Mouse (Mus musculus) forebrain, embryonic 14.5 days (tissue): Measurements from ENCODE around the gene Wls. TPM values are rescaled to one million over a fixed set of nuclear protein-coding genes. Genes with fewer than 3 reads are reported as not detected.
A peak's percentile ranks its signal among the peaks of the same experiment; 100 is the strongest.

Source experiments
- ATAC-seq: fragments of 200-750 bp; cut with Nextera tagmentation; 2 replicates; pipeline ENCODE4 v1.8.0; 2017; ENCODE audit warnings: mild to moderate bottlenecking, moderate library complexity
- DNase-seq: peaks from one replicate; pipeline ENCODE4 v3.0.0-alpha.2; 2015; ENCODE audit warnings: low spot score
- H3K27ac ChIP-seq: fragments of 300-500 bp; sonication (generic); 2 replicates; pipeline ENCODE4 v1.5.1; 2014; ENCODE audit warnings: low read depth, mild to moderate bottlenecking, control low read depth, low read length, moderate library complexity
- H3K27me3 ChIP-seq: fragments of 300-500 bp; sonication (generic); replicated peaks from 2 replicates; pipeline ENCODE4 v1.6.1; 2014; ENCODE audit warnings: low read length, control low read depth, mixed read lengths; ENCODE audit not compliant: control insufficient read depth, insufficient read depth
- H3K36me3 ChIP-seq: fragments of 300-500 bp; sonication (generic); 2 replicates; pipeline ENCODE4 v1.6.1; 2014; ENCODE audit warnings: low read length, control low read depth; ENCODE audit not compliant: control insufficient read depth, insufficient read depth
- H3K4me1 ChIP-seq: fragments of 300-500 bp; sonication (generic); 2 replicates; pipeline ENCODE4 v1.6.1; 2014; ENCODE audit warnings: antibody characterized with exemption, low read length, control low read depth; ENCODE audit not compliant: control insufficient read depth, insufficient read depth
- H3K4me2 ChIP-seq: fragments of 300-500 bp; sonication (generic); 2 replicates; pipeline ENCODE4 v1.6.1; 2014; ENCODE audit warnings: mild to moderate bottlenecking, control low read depth, low read length
- H3K4me3 ChIP-seq: fragments of 300-500 bp; sonication (generic); 2 replicates; pipeline ENCODE4 v1.5.1; 2014; ENCODE audit warnings: low read depth, low read length, control low read depth
- H3K9ac ChIP-seq: fragments of 300-500 bp; sonication (generic); 2 replicates; pipeline ENCODE4 v1.6.1; 2014; ENCODE audit warnings: mild to moderate bottlenecking, low read length, control low read depth, moderate library complexity
- H3K9me3 ChIP-seq: fragments of 300-500 bp; sonication (generic); replicated peaks from 2 replicates; pipeline ENCODE4 v1.6.1; 2016; ENCODE audit warnings: low read length, control low read depth, mixed read lengths; ENCODE audit not compliant: control insufficient read depth
- WGBS: fragments of 180-500 bp; shearing (Covaris S2); extraction: QIAGEN DNeasy Blood & Tissue Kit; methylation state at CpG from one replicate; pipeline ENCODE4 v1.1.7; 2014; 5-methylcytosine and 5-hydroxymethylcytosine counted together
- polyA plus RNA-seq: library from polyadenylated mRNA; unstranded; fragments of >200 nt; fragmentation: Nextera tagmentation; extraction: Ambion mirVana; gene quantifications from 2 replicates; pipeline ENCODE4 v1.2.1, GENCODE M21; 2014

Gene Wls
- 49.6 and 55.9 TPM in 2 replicates for polyA plus RNA-seq

DNA sequence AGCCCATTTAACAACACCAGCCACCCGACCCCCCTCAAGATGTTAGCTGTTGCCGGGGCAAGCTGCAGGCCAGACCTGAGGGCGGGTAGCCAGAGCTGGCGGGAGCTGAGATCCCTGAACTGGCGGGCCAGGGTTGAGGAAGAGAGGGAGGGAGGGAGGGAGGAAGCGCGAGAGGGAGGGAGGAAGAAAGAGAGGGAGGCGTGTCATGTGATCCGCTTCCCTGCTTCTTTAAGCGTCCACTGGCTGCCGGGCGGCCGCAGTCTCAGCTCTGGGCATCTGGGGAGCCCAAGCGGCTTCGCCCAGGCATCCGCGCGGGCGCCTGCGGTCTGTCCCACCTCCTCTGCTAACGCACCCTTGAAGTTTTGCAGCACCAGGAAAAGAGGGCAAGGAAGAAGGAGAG, at the start of gene Wls:
Gene Wls, plus strand, starts transcription at position 192 of the 400 bp plus-strand sequence.
- WGBS, result under 1% methylated on average over 20 of the region's 21 CpGs
- H3K4me2 ChIP-seq, result peak within 1 kb of the TSS; percentile 86
- no peaks in the 10 kb centered on the region for H3K9me3 ChIP-seq
- no peak within 1 kb of the TSS for H3K27ac ChIP-seq
- H3K9ac ChIP-seq, result peak within 1 kb of the TSS; percentile 64
- H3K4me3 ChIP-seq, result peak within 1 kb of the TSS; percentile 49
- H3K27me3 ChIP-seq, result peaks cover 7% of the 10 kb centered on the region
- no peaks in the 10 kb centered on the region for H3K36me3 ChIP-seq
- peak; percentile 87 for ATAC-seq
- peak; percentile 74 for DNase-seq
- H3K4me1 ChIP-seq, result no peaks in the 10 kb centered on the region

DNA sequence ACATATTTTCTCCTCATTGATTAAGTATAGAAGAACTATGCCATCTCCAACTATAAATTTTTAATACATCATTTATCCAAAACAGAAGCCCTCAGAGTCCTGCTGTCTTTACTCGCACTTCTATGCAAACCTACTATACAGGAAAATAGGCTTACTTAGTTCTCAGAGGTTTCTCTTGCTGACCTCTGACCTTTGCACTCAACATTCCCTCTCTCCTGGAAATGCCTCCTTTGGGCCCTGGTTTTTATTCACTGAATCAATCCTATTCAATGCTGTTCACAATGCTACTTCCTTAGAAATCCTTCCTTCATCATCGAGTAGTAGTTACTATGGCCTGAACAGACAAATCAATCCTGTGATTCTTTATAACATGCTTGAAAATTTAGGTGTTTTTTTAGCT, 49.7 kb upstream of the Wls start:
- H3K27ac ChIP-seq, result no peak overlapping the region
- no peak for DNase-seq

DNA sequence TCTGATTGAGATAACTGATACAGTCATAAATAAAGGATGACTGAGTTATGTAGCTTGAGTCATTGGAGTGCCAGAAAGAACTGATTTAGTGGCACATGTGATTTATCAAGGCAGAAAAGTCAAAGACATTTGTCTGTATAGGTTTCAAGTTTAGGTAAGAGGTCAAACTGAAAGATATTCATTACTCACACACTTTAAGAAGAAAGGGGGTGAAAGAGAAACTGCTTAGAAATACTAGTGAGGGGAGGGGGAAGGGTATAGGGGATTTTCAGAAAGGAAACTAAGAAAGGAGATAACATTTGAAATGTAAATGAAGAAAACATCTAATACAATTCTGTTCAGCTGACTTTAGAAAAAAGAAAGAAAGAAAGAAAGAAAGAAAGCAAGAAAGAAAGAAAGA, 7.9 kb upstream of the Wls start:
- no peak overlapping the region for H3K4me2 ChIP-seq
- ATAC-seq (no peak), DNase-seq (no peak)
- H3K4me1 ChIP-seq, result no peaks in the 10 kb centered on the region
- no peak overlapping the region for H3K9ac ChIP-seq
- no peaks in the 10 kb centered on the region for H3K27me3 ChIP-seq
- no peak overlapping the region for H3K4me3 ChIP-seq
- no peak overlapping the region for H3K27ac ChIP-seq
- no peaks in the 10 kb centered on the region for H3K9me3 ChIP-seq
- no peaks in the 10 kb centered on the region for H3K36me3 ChIP-seq

More for the DNA sequence above, 49.7 kb upstream of the Wls start:
- Histone ChIP-seq H3K9ac (no peak overlapping the region), H3K36me3 (no peaks in the 10 kb centered on the region), H3K4me2 (no peak overlapping the region), H3K4me3 (no peak overlapping the region), H3K9me3 (no peaks in the 10 kb centered on the region), H3K27me3 (no peaks in the 10 kb centered on the region), H3K4me1 (no peaks in the 10 kb centered on the region)
- ATAC-seq, result no peak
- WGBS, result 9% methylated on average over 2 of the region's 2 CpGs

DNA sequence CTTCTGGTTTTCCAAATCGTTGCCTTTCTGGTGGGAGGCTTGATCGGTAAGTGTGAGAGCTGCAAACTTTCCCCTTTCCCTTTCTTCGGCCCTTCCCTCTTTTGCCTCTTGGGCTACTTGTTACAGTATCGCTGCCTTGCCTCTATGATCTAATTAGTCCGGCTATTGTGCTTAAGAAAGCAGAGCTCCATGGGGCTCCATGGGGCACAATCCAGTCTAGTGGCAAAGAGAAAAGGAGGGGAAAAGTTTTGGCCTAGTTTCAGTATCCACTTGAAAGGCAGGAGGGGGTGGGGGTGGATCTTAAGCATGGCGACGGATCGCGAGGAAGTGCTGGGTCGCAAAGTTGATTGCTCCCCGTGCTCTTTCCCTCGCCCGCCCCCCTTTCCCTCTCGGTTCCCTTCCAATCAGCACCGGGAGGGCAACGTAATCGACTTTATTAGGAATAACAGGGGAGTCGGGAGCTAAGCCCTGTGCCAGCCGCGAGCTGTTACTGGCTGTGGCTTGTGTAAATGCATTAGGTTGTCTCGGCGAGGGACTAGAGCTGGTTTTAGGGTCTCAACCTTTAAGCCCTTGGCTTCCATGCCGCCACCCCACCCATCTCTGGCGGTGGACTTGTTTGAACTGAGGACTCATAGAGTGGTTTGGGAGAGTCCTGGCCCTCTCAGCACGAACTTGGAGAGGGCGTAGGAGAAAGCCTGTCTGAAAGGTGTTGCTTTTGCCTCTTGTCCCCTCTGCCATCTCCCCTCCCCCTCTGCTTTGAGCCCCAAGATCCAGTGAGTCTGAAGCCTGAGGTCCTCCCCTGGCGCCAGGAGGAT, 737 bp downstream of the Wls start:
- Histone ChIP-seq H3K9me3 (no peaks in the 10 kb centered on the region), H3K4me2 (peak overlapping the region; percentile 86), H3K4me3 (peak overlapping the region; percentile 49), H3K36me3 (no peaks in the 10 kb centered on the region), H3K9ac (peak overlapping the region; percentile 64), H3K27me3 (peaks cover 11% of the 10 kb centered on the region), H3K27ac (no peak overlapping the region), H3K4me1 (no peaks in the 10 kb centered on the region)
- 0% methylated on average over 27 of the region's 27 CpGs for WGBS
- DNase-seq (peak; percentile 77), ATAC-seq (peak; percentile 79)

DNA sequence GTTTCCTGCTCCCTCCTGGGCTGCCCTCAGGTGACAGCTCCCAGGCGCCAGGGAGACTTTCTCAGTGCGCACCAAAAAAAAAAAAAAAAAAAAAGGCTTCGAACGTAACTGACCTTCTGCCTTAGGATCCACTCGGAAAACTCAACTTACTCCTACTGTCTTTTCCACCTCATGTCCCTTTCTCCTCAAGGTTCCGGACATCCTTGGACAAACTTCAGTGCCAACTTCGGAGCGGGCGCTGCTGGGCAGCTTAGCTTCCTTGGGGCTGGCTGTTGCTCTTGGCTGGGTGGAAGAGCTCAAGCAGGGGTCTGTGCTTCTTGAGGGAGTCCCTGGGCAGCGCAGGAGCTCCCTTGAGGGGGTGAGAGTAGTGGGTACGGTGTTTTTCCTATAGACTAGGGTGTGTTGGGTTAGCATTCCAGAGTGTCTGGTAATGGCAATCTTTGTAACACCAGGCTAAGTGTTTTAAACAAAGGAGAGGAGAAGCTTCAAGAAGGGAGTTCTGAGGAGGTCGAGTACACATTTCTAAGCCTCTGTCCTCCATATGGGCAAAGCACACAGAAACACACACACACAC, 1.4 kb downstream of the Wls start:
- Histone ChIP-seq H3K36me3 (no peaks in the 10 kb centered on the region), H3K4me1 (no peaks in the 10 kb centered on the region), H3K9ac (peak overlapping the region; percentile 64), H3K27me3 (peaks cover 11% of the 10 kb centered on the region), H3K4me3 (peak overlapping the region; percentile 49), H3K9me3 (no peaks in the 10 kb centered on the region), H3K4me2 (peak overlapping the region; percentile 86), H3K27ac (no peak overlapping the region)
- DNase-seq, result peak; percentile 18
- WGBS, result under 1% methylated on average over 11 of the region's 12 CpGs
- ATAC-seq, result 0 out of 2 replicates have a peak, but pooled peaks have one; percentile 8

DNA sequence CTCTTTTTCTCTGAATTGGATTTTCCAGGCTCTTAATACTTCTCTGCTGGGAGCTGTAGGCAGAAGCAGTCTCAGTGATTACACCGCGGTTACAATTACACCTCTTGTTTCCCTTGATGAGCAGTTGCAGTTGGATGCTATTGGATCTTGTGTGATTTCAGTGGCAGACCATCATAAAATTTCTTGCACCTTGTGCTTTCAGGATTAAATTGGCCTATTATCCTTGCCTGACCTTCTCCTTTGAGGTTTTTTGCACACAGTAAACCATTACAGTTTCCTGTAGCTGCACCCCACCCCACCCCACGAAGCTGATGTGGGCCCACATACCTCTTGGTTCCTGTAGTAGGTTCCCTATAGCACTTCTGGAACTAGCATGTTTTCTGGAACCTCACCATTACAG, 2.0 kb downstream of the Wls start:
- ATAC-seq (no peak), DNase-seq (peak; percentile 15)
- no peaks in the 10 kb centered on the region for H3K4me1 ChIP-seq
- peak overlapping the region; percentile 47; the same call in 1 of the 2 replicates for H3K9ac ChIP-seq
- H3K27me3 ChIP-seq, result peaks cover 12% of the 10 kb centered on the region
- no peak overlapping the region for H3K27ac ChIP-seq
- peak overlapping the region; percentile 49 for H3K4me3 ChIP-seq
- H3K36me3 ChIP-seq, result no peaks in the 10 kb centered on the region
- H3K9me3 ChIP-seq, result no peaks in the 10 kb centered on the region
- peak overlapping the region; percentile 86 for H3K4me2 ChIP-seq
- 11% methylated on average over 3 of the region's 3 CpGs for WGBS

DNA sequence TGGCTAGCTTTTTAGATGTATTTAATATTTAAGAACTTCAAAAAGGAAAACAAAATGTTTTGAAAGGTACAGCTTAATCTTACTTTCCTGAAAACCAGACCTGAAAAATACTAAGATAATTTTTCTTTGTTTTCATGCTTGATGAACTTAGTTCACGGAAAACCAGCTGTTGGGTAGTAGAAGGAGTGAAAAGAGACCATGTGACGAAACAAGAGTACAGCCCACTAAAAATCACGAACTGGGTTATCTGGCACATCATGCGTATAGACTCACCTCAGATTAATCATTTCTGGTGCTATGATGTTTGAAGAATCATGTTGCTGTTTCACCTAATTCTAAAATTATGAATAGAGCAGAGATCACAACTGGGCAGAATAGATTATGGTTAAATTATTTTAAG, 3.7 kb downstream of the Wls start:
- ATAC-seq, result no peak
- 84% methylated on average over 4 of the region's 4 CpGs for WGBS
- Histone ChIP-seq H3K36me3 (no peaks in the 10 kb centered on the region), H3K27me3 (peaks cover 14% of the 10 kb centered on the region), H3K4me1 (no peaks in the 10 kb centered on the region), H3K9me3 (no peaks in the 10 kb centered on the region), H3K4me3 (no peak overlapping the region), H3K27ac (no peak overlapping the region), H3K9ac (no peak overlapping the region), H3K4me2 (no peak overlapping the region)
- no peak for DNase-seq

DNA sequence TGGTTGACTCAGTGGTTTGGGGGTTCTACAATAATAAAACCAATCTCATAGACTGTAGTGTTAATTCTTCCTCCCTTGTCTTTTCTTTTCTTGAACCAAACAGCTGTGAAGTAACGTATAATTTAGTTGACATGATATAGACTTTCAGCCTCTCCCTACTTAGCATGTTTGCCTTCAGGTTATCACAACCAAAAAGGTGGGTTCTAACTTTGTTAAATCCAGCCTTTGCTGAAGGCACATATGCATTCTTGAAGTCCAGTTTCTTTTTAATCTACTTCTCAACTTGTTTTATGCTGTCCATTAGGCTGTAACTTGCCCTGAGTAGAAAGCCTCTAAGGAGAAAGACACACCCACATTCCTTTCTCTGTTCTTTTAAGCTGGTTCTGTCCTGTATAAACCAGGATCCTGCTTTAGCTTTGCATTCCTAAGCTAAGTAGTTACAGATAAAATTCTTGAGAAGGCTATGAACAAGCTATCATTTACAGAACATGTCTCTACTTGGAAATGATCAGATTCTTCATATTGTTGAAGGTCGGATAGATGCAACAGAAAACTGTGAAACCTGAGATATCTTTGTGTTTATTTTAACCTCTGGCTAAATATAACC, 8.0 kb downstream of the Wls start:
- no peak for ATAC-seq
- Histone ChIP-seq H3K9me3 (no peaks in the 10 kb centered on the region), H3K4me2 (no peak overlapping the region), H3K4me3 (no peak overlapping the region), H3K4me1 (peaks cover 4% of the 10 kb centered on the region; the same call in 1 of the 2 replicates), H3K27me3 (0 out of 2 replicates have a peak, but pooled peaks cover 10% of the 10 kb centered on the region), H3K27ac (no peak overlapping the region), H3K9ac (no peak overlapping the region), H3K36me3 (no peaks in the 10 kb centered on the region)
- whole genome bisulfite sequencing, result 66% methylated on average over 2 of the region's 2 CpGs
- no peak for DNase-seq
